Mouse (Mus musculus): ENCODE results near the gene Fam180a. TPM values are rescaled to one million over a fixed set of nuclear protein-coding genes. Genes with fewer than 3 reads are reported as not detected.

Gene Fam180a
- polyA plus RNA-seq, 2 experiments from 2014 or later, result not detected

DNA sequence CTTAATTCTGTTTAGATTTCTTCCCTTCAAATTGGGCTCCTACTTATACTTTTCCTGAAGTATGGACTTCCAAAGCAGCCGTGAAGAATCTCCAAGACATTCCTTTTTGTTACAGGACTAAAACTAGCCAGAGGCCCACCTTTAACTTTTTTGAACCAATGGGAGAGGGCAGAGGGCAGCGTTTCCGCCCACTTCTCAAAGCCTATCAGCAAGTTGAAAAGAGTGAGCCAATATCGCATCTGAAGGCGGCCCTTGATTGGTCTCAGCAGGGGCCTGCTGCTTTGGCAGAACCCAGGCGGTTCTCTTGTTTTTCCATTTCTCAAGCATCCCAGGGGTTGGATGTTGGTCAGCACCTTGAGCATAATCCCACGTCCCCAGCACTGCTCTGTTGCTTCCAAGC is 17.9 kb downstream of the Fam180a start, which contains the start of gene Slc13a4:
Gene Slc13a4 (minus strand): TSS at position 95 of the 400 bp plus-strand sequence.
- no peak for ATAC-seq

DNA sequence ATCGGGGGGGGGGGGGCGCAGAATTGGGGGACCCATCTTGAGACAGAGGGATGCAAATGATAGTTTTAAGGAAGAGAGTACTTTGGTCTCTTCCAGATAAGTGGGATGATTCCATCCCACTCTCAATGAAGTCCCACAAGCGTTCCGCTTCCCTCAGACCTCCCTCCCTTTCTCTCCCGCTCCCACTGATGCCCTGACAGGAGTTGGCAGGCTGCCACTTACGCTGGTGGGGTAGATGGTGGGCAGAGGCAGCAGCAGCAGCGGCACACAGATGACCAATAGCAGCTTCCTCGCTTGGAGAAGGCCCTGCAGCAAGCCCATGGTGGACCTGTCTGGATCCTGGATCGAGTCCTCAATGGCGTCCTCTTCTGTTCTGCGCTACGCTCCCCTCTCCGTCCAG is 18.8 kb downstream of the Fam180a start:
- no peak for ATAC-seq

DNA sequence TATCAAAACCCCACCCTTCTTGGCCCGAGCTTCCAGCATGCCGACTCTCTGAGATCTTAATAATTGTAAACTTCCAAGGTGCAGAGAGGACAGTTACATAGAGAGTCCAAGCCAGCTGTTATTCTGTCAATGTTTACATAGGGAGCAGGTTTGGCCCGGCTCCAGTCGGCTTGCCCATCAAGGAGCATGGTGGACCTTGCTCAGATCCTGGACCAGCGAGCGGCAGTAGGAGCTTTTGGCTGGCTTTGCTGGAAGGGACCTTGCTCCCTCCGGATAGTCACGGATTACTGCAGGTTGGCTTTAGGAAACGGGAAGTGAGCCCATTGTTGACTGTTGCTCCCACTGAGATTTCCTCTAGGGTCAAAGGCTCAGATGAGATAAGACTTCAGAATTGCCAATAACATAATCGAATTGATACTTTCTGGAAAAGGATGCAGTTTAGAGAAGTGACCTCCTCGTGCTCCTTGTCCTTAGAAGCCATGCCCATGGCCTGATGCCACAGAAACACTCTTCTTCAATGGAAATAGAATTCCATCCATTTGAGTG is 22.5 kb downstream of the Fam180a start:
- no peak for ATAC-seq

- no peak for ATAC-seq
These were observed 23.4 kb downstream of the Fam180a start for GRCm38 (mm10) chr6:35302581-35302980.

- no peak for ATAC-seq
These were observed 27.6 kb downstream of the Fam180a start for GRCm38 (mm10) chr6:35298323-35298722.

GRCm38 (mm10) chr6:35297516-35298227 is 28.3 kb downstream of the Fam180a start:
- ATAC-seq, result no peak

DNA sequence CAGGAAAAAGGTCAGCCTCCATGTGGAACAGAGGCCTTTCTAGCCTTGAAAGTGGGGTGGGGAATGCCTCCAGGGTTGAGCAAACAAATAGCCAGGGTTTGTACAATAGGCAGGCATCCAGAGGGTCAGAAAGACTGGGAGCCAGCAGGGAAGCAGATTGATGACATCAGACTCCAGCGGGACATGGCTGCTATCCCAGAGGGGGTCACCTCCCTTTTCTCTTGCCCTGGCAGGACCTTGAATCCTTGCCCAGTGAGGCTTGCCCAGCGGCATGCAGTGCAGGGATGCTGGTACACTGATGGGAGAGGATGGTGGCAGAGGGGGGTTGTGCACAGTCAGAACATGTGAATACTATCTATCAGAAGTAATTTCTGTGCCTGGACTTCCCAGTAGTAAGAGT is 28.9 kb downstream of the Fam180a start:
- no peak for ATAC-seq

- ATAC-seq, result no peak
These were observed 31.0 kb downstream of the Fam180a start for GRCm38 (mm10) chr6:35294964-35295363.

GRCm38 (mm10) chr6:35289676-35290075 is 36.3 kb downstream of the Fam180a start:
- no peak for ATAC-seq

GRCm38 (mm10) chr6:35288920-35289319 is 37.0 kb downstream of the Fam180a start:
- ATAC-seq, result no peak

- ATAC-seq, result no peak
These were observed 37.7 kb downstream of the Fam180a start for GRCm38 (mm10) chr6:35288114-35288761.

- no peak for ATAC-seq
These were observed 46.6 kb downstream of the Fam180a start for GRCm38 (mm10) chr6:35279306-35279705.

DNA sequence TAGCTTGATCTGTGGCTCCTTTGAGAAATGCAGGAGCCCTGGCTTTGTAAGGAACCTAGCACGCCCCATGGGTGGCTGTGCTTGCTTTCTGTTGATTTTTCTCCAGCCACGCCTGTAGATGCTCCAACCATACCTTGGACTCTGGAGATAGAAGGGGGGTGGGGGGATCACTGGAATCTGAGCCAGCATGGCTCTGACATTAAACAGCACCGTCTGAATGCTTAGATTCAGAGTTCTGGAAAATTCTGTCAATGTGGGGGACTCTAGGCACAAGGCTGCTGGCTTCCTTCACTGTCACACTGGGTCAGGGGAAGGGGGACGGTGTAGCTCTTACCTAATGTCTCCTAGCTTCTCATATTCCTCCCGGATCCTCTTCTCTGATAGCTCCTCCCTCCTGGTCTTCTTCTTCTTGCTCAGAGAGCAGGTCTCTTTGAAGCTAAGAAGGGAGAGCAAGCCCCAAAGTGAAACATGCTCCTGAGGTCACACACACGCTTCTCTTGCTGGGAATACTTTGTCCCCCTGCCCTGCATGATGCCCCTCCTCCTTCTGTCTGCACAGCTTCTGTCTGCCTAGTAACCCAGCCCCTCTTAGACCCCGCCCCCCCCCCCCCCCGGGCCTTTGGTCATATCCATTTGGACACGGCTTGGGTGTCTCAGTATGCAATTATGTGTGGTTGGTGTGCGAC is 47.9 kb downstream of the Fam180a start:
- no peak for ATAC-seq

GRCm38 (mm10) chr6:35273391-35274082 is 52.4 kb downstream of the Fam180a start:
- no peak for ATAC-seq

DNA sequence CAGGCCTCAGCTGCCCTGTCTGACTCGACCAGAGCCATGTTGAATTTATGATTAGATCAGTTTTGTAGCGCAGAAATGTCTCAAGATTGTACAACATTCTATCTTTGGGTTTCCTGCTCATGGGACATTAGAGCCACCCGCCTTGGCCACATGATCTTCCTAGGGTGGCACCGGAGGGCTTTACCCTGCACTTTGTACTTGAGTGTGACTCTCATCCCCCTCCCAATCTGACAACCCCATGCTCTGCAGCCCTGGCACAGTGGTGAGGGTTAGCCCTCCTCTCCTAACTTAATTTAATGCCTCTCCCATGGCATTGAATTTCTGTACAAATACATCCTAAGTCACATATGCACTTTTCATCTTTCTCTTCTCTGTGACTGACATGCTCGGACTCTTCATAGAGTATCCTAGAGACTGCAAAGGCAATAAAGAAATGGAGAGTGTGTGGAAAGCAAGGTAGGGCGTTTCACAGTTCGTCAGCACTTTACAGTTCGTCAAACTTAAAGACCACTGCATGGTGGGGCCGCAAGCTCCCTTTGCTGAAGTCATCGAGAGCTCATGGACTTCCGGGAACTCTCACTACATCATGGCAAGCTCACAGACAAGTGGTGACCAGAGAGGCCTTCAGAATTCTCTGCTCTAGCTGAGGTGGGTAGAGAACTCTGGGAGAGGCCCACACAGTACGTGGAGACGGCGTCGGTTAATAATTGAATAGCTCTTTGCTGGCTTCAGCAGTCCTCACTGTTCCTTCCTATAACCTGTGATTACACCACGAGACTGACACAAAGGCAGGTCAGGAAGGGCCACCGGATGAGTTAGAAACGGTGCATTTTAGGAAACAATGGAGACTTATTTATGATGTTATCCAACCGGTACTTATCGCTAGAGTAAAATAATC is 53.8 kb downstream of the Fam180a start:
- no peak for ATAC-seq

GRCm38 (mm10) chr6:35271094-35271855 is 54.7 kb downstream of the Fam180a start:
- ATAC-seq, result no peak

DNA sequence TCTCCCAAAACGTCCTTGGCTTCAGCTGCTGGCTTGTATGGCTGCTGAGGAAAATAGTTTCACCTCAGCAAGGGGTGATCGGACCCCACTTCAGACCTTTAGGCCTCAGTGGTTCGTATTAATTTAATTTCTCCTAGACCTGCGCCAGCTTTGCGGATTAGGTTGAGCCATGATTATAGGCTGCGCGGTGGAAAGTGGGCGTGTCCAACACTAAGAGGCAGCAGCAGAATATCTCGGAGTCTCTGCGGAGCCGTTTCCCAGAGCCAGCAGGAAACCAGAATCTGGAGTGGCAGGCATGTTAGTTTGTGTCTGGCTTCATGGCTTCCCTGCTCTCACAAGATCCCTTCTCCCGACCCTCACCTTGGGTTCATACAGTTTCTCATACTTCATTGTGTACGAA is 56.3 kb downstream of the Fam180a start:
- ATAC-seq, result no peak

DNA sequence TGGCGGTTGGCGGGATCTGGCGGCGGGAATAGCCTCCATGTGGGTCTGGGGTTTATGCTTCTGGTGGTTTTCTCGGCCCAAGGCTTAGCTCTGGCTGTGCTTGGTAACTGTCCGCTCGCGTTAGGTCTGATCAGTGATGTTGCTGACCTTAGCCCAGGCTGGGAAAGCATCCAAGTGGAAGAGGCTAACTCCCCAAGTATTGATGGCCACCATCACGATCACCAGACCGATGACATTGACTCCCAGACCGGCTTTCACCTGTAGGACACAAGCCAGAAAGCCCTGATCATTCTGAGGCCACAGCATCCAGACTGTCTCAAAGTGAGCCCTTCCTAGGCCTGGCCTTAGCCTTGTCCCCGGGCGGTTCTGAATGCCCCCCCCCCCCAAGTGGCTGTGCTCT is 57.2 kb downstream of the Fam180a start:
- ATAC-seq, result no peak

GRCm38 (mm10) chr6:35265580-35266278 is 60.2 kb downstream of the Fam180a start:
- ATAC-seq, result no peak
